Mouse (Mus musculus) liver (tissue): ENCODE results near the gene Rap1b.

Experiments used
- DNase-seq: peaks from one replicate; pipeline ENCODE4 v3.0.0-alpha.2; 2020; ENCODE audit warnings: mixed read lengths

The Rap1b gene

DNA sequence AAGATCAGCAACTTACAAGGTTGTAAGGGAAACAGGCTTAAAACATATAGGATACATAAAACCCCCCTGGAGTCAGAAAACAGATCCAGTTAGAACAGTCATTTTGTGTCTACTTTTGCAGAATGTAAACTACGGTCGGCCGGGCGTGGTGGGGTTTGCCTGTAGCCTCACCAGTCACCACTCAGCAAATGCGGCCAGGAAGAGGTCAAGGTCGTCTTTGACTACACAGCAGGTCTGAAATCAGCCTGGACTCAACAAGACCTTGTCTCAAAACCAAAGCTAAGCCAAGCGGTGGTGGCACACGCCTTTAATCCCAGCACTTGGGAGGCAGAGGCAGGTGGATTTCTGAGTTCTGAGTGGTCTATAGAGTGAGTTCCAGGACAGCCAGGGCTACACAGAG is 34.3 kb downstream of the Rap1b start:
- no peak for DNase-seq

DNA sequence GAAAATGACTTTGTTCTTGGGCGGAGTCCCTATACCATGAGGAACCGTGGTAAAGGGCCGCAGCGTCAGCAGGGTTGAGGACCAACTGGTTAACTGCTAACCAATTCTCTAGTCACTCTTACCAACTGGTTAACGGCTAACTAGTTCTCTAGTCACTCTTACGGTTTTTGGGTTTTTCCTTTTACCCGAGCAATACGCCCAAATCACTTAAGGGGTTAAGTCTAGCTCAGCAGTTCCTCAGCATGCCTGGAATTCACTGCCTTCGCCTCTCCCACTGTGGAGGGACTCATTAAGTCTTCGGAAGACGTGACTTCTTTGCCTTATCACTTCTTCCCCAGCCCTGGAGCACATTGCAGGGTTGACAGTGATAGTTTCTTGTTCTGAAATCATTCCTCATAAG is 35.3 kb downstream of the Rap1b start:
- no peak for DNase-seq

DNA sequence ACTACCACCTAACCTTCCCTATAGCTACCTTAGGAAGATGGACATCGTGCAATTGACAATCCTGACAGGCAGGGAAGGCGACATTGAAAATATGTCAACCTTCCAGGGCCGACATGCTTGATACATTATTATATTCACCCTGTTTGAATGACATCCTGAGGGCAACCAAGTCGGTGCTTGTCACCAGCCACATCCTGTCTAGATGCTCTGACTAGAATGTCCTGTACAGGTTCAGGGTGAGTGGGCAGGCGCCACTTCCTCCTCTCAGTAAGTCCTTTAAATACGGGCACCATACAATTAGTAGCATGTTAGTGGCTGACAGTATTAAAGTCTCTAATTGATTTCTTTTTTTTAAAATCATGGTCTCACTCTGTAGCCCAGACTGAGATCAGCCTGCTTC is 37.8 kb downstream of the Rap1b start:
- DNase-seq = no peak

DNA sequence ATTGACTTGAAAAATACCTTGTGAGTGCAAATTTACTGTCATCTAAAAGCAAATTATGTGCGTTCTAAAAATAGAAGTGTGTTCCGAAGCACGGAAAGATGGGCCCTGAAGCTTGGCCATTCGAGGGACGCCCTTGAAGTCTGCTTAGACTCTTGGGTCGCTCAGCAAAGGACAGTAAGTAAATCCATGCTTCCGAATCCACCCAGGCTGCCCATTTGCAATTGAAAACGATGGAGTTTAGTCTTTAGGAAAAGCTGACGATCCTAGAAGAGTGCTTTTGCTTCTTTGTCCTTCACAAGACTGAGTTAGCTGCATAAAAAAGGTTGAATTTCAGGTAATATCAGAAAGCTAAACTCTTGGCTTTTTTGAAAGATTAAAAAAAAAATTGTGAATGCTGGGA is 39.9 kb downstream of the Rap1b start:
- DNase-seq = no peak

DNA sequence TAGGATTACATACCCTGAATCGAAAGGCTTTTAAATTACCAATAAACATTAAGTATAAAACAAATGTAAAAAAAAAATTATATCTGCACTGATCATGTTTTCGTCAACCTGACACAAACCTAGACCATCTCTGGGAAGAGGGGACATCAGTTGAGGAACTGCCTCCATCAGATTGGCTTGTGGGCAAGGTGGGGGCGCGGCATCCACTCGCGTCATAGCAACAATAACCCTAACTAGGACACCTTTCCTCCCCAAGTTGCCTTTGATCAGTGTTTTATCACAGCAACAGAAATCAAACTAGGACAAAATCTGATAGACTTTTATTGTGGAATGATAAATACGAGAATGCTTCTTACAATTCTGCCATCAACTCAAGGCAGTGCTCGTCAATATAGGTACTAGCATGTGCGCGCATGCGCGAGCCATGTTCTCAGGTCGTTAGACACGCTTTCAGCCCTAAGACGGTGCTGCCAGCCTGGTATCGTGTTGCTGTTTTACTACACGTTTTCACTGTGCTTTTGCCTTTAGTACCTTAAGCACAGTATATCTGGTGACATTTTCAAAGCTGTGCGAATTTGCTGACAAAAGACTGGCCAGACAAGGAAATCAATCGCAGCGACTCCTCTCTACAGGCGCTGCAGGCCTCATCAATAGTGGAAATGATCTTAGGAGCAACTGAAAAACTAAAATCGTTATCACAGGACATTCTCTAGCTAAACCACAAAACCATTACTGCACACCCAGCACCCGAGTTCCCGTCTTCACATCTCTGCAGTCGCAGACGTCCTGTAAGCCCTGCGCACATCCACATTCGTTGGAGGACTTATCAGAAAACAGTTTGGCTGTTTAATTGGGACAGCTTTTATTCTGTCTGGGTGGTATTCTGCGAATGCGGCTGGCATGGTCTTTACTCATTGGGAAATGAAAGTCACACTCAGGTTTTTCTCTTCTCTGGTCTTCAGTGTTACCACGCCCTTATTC is 41.7 kb downstream of the Rap1b start:
- no peak for DNase-seq

DNA sequence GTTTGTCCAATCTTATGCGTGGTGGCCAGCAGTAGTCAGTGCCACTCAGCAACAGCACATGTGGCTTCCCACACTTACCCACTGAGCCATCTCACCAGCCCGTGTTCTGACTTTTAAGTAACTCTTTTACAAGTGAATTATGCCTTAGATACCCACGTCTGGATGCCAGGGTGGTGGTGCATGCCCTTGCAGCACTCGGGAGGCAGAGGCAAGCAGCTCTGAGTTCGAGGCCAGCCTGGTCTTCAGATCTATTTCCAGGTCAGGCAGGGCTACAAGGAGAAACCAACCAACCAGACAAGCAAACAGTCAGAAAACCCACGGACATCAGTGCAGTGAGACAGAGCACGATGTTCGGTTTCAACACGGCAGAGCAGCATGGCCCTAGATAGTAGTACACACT is 43.9 kb downstream of the Rap1b start:
- no peak for DNase-seq

DNA sequence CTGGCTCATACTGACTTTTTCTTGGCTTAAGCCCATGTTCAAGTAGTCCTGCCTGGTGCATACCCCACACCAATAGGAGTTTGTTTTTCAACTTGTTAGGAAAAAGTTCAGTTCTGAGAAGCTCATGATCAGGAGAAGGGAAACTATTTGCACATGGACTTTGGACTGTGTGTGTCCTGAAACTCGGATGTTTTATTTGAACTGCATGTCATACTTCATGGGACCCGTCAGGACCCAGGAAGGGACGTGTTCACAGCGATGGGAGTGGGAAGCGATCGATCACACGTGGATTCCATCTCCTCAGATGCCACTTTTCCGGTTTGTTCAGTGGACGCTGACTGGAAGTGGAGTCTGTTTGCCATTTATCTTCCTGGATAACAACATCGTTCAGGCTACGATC is 46.0 kb downstream of the Rap1b start:
- no peak for DNase-seq

DNA sequence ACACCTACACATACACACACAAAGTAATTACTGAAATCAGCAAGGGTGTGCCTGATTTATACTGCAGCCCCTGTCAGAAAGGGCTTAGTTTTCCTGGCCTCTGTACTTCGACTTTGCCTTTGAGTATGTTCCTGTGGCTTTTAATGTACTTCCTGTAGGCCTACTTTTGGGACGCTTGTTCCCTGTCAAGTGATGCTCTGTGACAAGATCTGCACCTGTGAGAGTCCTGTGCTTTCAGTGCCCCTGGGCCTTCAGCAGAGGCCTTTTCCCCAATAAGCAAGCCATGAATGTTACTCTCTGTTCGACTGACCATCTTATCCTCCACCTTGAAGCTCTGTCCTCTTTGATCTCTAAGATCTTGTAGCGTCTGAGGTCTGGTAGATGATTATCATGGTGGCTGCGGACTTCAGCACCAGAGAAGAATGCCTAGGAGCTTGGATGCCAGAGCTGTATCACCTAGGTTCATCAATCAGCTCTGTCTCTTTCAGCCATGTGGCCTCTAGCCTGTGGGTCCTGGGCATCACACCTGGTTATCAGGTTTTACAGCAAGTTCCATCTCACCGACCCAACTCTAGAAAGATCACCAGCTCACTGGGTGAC is 47.3 kb downstream of the Rap1b start:
- DNase-seq = no peak

DNA sequence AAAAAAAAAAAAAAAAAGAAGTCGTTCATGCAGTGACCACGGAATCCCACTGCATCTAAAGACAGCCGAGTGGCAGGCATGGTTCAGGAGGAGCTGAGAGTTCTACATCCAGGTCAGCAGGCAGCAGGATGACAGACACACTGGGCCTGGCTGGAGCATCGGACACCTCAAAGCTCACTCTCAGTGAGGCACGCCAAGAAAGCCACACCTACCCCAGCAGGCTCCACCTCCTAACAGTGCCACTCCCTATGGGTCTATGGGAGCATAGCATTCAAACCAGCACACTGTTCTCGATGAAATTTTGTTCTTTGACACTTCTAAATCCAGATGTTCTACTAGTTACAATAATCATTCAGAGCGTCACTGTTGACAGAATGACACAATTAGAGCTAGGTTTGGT is 48.2 kb downstream of the Rap1b start:
- peak; percentile 34 for DNase-seq

DNA sequence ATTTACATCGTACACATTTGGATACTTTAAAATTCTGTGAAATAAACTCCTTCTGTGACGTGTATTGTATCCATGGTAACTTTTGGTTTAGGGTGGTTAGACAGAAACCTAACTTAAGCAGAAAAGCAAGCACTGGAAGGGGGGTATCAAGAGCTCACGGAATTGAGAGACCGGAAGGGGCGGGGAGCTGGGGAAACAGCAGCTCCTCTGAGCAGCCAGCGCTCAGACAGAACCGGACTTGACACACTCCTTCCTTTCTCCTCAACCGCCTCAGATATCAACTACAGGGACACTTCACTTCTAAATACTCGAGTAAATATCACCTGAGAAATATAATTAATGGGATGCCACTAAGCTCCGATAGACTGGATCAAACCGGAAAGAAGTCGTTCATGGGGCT is 48.7 kb downstream of the Rap1b start:
- DNase-seq = no peak

DNA sequence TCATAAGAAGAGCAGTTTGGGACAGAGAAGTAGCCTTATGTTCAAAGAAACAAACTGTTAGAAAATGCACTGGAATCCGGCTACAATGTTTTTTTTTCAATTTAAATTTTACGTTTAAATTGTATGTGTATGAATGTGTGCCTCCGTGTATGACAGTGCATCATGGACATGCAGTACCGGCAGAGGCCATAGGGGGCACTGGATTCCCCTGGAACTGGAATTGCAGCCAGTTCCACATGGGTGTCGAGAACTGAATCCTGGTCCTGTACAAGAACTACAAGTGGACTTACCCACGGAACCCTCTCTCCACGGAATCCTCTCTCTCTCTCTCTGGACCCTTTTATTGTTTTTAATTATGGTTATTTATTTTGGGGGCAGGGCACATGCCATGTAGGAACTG is 49.7 kb downstream of the Rap1b start:
- DNase-seq = peak; percentile 36

DNA sequence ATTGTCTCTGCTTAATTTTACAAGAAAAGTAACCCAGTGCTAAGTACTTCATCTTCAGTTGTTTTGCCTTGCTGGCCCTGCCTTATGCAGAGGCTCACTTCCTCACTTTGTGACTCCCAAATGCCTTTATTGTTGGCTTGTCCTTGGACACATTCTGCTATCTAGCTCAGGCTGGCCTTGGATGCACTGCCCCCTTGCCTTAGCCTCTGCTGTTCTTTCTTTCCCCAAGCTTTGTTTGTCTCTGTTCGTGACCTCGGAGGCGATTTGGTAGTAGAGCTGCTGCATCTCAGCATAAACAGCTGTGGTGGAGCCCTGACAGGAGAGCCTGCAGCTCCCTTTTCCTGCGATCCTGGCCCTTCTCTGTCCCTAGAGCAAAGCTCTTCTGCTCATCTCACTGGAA is 50.6 kb downstream of the Rap1b start:
- no peak for DNase-seq

DNA sequence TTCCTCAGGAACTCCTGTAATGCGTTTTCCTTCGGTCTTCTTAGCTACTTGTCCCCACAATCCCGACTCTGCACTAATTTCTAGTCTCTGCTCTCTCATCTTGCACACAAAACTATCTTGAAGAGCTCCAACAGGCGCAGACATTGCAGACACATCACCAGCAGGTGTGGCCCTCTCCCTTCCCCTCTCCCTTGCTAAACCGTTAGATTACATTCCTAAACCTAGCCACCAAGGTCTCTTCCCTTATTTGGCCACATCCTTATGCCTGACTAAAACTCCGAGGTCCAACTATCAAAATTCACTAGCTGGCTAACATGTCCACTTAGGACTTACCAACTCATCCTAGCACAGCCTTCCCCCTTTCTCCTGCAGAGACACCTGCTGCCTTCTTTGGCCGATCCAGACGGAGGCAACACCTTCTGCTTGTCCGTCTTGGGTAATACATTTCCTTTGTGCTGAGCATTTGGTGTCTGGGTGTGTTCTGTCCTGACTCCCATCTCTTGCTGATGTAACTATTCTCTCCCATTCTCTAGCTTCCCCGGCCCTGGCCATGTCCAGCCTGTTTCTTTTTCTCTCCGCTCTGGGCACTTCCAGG is 52.3 kb downstream of the Rap1b start:
- DNase-seq = no peak

DNA sequence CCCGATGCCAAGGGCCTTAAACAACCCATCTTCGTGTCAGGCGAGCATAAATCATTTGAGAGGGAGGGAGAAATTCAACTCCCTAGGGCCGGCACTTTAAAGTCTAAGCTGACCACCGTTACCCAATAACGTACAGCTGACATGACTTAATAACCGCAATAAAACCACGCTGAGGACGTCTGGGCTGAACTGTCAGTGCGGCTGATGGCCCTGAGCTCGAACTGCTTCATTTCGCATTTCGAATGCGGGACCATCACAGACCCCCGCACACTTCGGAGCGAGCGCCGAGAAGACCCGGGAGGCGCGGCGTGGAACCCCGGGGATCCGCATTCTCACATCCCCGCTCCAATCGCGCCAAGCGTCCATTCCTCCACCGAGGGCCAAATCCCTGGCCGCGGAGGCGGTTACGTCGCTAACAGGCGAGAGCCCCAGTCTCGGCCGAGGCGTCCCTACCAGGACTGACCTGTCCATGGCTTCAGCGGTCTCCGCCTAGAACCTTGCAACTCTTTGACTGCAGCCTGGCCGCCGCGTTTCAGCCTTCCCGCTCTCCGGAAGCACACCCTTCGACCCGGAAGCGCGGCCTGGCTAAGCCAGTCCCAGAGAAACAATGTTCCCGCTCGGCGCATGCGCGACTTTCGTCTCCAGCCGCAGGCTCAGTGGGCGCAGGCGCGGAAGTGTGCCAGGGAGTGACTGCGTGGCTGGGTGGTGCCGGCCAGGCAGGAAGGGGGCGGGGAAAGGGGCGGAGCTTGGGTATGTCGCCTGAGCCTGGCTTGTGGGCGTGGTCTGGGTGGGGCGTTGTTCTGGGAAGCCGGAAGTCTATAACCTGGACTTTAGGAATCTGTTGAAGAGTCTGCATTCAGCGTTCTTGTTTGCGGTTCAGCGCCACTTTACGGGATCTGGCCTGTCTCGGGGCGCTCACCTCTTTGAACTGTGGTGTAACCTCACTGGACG is 53.4 kb downstream of the Rap1b start, which contains the start of gene Nup107:
Gene Nup107, minus strand, starts transcription at position 565 of the 951 bp plus-strand sequence.
- peak; percentile 100 for DNase-seq

DNA sequence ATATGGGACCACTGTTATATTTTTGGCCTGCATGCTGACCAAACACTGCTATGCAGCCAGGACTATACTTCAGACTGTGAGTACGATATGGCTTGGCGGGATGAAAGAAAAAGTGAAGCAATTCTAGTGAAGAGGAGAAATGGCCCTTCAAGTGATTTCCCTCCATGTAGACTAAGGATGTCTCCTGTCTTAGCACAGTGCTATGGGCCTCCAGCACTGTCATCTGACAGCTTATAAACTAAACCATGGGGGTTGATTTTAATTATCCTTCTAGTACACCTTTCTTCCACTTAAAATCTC is 54.7 kb downstream of the Rap1b start:
- DNase-seq = no peak

DNA sequence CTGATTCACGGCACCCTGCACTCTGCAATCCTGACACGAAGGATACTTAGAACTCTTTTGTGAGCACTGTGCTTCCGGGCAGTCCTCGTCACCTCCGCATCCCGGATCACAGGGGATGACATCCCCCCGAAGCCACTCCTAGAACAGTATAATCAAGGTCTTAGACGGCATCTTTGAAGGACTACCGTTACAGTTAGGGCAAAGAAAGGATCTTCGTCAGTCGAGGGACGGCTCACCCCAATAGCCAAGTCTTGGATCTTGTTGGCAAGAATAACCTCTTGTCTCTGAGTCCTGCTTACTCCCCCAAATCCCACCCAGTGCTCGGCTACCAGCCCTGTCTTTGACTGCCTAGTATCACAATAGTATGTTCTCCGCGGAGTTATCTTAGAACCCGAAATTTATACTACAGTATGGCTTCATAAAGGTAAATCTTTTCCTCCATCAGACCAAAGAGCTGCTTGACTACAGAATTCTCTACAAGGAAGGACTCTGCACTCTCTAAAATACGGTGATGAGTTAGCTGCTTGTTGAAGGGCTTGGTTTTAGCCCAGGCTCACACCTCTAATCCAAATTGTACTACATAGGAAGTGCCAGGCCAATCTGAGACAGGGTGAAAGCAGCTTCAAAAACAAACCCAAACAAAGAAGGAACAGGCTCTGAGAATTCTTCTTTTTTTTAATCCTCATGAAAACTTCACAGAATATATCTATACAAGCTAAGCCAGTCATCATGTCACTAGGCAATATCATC is 55.2 kb downstream of the Rap1b start:
- no peak for DNase-seq

DNA sequence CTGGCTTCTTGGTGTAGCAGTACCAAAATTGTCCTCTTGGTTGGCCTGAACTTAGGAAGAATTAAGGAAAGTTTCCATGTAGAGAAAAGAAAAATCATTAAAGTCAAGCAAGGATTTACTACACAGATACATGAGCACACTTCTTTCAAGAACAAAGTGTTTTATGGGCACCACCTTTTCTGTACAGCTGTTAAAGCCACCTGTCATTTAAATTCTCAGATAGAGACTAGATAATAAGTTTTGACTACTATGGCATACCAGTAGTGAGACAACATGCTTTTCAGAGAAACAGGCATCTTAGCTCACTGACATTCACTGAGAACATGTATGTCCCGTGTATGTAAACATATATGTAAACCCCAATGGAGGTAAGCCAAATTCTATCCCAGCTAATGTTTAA is 55.8 kb downstream of the Rap1b start:
- DNase-seq = no peak

DNA sequence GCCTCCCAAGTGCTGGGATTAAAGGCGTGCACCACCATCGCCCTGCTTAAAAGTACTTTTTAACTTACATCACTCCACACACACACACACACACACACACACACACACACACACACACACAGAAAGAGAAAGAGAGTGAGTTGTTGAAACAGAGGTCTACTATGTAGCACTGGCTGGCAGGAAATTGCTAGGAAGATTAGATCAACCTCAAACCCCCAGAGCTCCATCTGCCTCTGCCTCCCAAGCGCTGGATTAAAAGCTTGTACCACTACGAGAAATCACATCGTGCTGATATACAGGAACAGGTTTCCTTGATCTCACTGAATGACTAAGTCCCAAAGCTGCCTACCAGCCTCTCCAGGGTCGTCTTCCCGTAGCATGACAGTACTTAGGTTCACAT is 61.2 kb downstream of the Rap1b start:
- no peak for DNase-seq

DNA sequence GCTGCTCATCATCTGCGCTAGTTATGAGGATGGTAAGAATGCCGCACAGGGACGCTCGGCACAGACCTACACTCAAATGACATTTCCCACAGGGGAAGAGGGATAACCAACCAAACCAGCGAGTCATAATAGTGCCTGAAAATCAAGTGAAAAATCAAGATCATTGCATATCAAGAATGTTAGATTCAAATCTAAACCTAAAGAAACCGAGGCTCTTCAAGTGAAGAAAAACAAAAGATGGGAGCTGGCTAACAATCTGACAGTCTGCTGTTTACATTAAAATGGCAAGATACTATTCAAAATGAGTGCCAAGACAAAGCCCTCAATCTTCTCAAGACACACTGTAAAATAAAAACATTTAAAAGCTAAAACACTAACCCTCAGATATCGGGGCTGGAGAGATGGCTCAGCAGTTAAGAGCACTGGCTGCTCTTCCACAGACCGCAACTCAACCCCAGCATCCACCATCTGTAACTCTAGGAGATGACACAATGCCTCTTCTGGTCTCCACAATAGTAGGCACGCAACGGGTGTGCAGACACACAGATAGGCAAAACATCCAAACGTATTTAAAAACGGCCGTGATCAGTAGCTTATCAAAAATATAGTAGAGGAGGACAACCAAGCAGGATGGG is 61.9 kb downstream of the Rap1b start:
- no peak for DNase-seq

DNA sequence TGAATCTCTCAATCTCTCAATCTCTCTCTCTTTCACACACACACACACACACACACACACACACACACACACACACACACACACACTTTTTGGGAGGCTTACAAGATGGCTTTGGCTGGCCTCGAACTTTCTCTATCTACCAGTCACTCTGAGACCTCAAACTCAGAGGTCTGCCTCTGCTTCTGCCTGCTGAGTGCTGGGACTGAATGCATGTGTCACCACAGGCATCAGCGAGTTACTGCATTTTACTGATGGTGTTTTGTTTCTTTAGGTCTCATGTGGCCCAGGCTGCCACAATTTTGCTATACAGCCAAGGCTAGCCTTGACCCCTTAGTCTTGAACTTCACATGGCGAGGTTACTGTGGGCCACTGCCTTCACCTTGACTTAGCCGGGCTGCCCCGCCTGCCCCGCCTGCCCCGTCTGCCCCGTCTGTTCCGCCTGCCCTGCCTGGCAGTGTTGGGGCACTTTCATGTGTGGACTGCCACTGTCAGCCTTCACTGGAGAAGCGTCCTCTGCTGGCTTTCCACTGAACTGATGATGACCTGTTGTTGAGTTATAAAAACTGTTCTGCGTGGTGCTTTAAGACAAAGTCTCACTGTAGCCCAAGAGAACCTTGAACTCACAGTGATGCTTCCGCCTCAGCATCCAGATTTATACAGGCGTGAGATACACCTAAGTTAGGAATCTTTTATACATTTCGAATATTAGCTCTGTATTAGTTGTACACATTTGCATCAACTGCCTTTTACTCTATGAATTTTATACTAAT is 63.2 kb downstream of the Rap1b start:
- no peak for DNase-seq

DNA sequence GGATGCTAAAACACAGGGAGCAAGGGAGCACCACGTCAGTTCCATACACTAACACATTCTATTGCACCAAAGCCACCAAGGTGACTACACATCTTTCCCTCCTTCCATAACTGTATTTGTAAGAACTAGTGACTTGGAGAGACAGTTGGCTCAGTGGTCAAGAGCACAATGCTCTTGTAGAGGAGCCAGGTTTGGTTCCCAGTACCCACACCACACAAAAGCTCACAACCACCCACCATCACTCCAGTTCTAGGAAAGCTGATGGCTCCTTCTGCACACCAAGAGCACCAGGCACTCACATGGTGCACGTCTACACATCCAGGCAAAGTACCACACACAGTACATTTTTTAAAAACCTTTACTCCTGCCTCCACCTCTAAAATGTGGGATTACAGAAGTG is 63.8 kb downstream of the Rap1b start:
- DNase-seq = no peak
